Mouse (Mus musculus) adrenal gland (tissue): Measurements from ENCODE around the gene Dnajb3.
"Not testable (repeated sequence)": the region's sequence is repeated elsewhere in the genome, so short reads cannot be mapped to it uniquely, and the experiment has no call there.

Source experiments
- intact Hi-C: fragments of 180-260 bp; cut with DNase I; formaldehyde crosslinking; loops from one replicate; pipeline ENCODE4 v1.15.1; 2025

Dnajb3 gene

GRCm38 (mm10) chr1:88216551-88216950 lies 11.0 kb upstream of the Dnajb3 start:
- intact Hi-C loops: no loop called here

- intact Hi-C loops: no loop called here
These were observed 10.1 kb upstream of the Dnajb3 start for GRCm38 (mm10) chr1:88215466-88216380.

- intact Hi-C loops: no loop called here
These were observed 8.9 kb upstream of the Dnajb3 start for GRCm38 (mm10) chr1:88214462-88214952.

- intact Hi-C loops: no loop called here
These were observed 8.3 kb upstream of the Dnajb3 start for GRCm38 (mm10) chr1:88213766-88214461.

GRCm38 (mm10) chr1:88213061-88213460 lies 7.5 kb upstream of the Dnajb3 start:
- intact Hi-C loops: no loop called here

- intact Hi-C loops: no loop called here
These were observed 6.9 kb upstream of the Dnajb3 start for GRCm38 (mm10) chr1:88212341-88213045.

GRCm38 (mm10) chr1:88211812-88212211 lies 6.2 kb upstream of the Dnajb3 start, which contains the start of gene Ugt1a1:
TSS of gene Ugt1a1 (plus strand) at chr1:88211959.
- intact Hi-C loops: no loop called here

- intact Hi-C loops: no loop called here
These were observed 1.4 kb upstream of the Dnajb3 start for GRCm38 (mm10) chr1:88206843-88207479.

- intact Hi-C loops: no loop called here
These were observed 5.1 kb downstream of the Dnajb3 start, which contains the start of gene Ugt1a2 for GRCm38 (mm10) chr1:88200456-88200855. TSS of gene Ugt1a2 (plus strand) at chr1:88200601.

- intact Hi-C loops: no loop called here
These were observed 5.6 kb downstream of the Dnajb3 start for GRCm38 (mm10) chr1:88199996-88200395.

GRCm38 (mm10) chr1:88197443-88197842 lies 8.1 kb downstream of the Dnajb3 start:
- intact Hi-C loops: no loop called here

- intact Hi-C loops: no loop called here
These were observed 9.9 kb downstream of the Dnajb3 start for GRCm38 (mm10) chr1:88195687-88196086.

GRCm38 (mm10) chr1:88192136-88192535 lies 13.4 kb downstream of the Dnajb3 start:
- intact Hi-C loops: no loop called here

GRCm38 (mm10) chr1:88186325-88186935 lies 19.2 kb downstream of the Dnajb3 start:
- intact Hi-C loops: no loop called here

- intact Hi-C loops: no loop called here
These were observed 25.9 kb downstream of the Dnajb3 start for GRCm38 (mm10) chr1:88179657-88180056.

GRCm38 (mm10) chr1:88172190-88172589 lies 33.4 kb downstream of the Dnajb3 start:
- intact Hi-C loops: not testable (repeated sequence)

GRCm38 (mm10) chr1:88165711-88166110 lies 39.9 kb downstream of the Dnajb3 start, which contains the start of gene Ugt1a5:
TSS of gene Ugt1a5 (plus strand) at chr1:88166012.
- intact Hi-C loops: no loop called here

- intact Hi-C loops: no loop called here
These were observed 47.2 kb downstream of the Dnajb3 start for GRCm38 (mm10) chr1:88158430-88158829.
